Mouse (Mus musculus): Measurements from ENCODE around the gene Txnrd2.
A peak's percentile ranks its signal among the peaks of the same experiment; 100 is the strongest.

- peak; percentile 58 for TF ChIP-seq CTCF (IDR thresholded peaks at IDR 0.05)
- no peak for TF ChIP-seq EP300 (IDR thresholded peaks at IDR 0.05)
These were observed 54.8 kb downstream of the Txnrd2 start for GRCm38 (mm10) chr16:18480933-18481485.

Measured in lung, postnatal 0 days (tissue).